Mouse (Mus musculus): ENCODE results near the gene Nup85. TPM values are rescaled to one million over a fixed set of nuclear protein-coding genes. Genes with fewer than 3 reads are reported as not detected.

Nup85 gene
- polyA plus RNA-seq, 1 experiment from 2014 or later = 277 TPM

GRCm38 (mm10) chr11:115603476-115604303 lies 39.5 kb downstream of the Nup85 start, which contains the start of the genes Mrps7 and Gga3:
Mrps7 (plus strand) TSS chr11:115603925.
Gga3 (minus strand) TSS chr11:115604051.
- Histone ChIP-seq H3K27me3 (replicated peaks; ENCODE audit: control insufficient read depth, insufficient read depth, low read length) (no peaks in the 10 kb centered on the region), H3K4me2 (peak within 1 kb of the TSS; percentile 95), H3K9me3 (ENCODE audit: control insufficient read depth, low read length) (no peaks in the 10 kb centered on the region), H3K27ac (ENCODE audit: low read depth, low read length) (peak within 1 kb of the TSS; percentile 85), H3K9ac (ENCODE audit: low read depth, low read length) (peak within 1 kb of the TSS; percentile 92), H3K4me3 (ENCODE audit: low read depth, low read length) (peak within 1 kb of the TSS; percentile 98), H3K4me1 (replicated peaks; ENCODE audit: control insufficient read depth, insufficient read depth, low read length) (peaks cover 35% of the 10 kb centered on the region), H3K36me3 (ENCODE audit: control insufficient read depth, insufficient read depth, low read length) (peaks cover 33% of the 10 kb centered on the region)
- peak; percentile 88 for DNase-seq (ENCODE audit: low spot score)
- under 1% methylated on average over 80 of the region's 93 CpGs for WGBS
- ATAC-seq (replicated peaks; ENCODE audit: low FRiP score) = peak; percentile 95

GRCm38 (mm10) chr11:115604304-115604696 lies 40.1 kb downstream of the Nup85 start:
- peak; percentile 29 for ATAC-seq (replicated peaks; ENCODE audit: low FRiP score)

GRCm38 (mm10) chr11:115606733-115607132 lies 42.5 kb downstream of the Nup85 start:
- Histone ChIP-seq H3K4me3 (ENCODE audit: low read depth, low read length) (no peak overlapping the region), H3K9ac (ENCODE audit: low read depth, low read length) (no peak overlapping the region), H3K36me3 (ENCODE audit: control insufficient read depth, insufficient read depth, low read length) (peaks cover 36% of the 10 kb centered on the region), H3K9me3 (ENCODE audit: control insufficient read depth, low read length) (no peaks in the 10 kb centered on the region), H3K4me2 (no peak overlapping the region), H3K4me1 (replicated peaks; ENCODE audit: control insufficient read depth, insufficient read depth, low read length) (peaks cover 24% of the 10 kb centered on the region), H3K27me3 (replicated peaks; ENCODE audit: control insufficient read depth, insufficient read depth, low read length) (no peaks in the 10 kb centered on the region), H3K27ac (ENCODE audit: low read depth, low read length) (no peak overlapping the region)
- ATAC-seq (replicated peaks; ENCODE audit: low FRiP score) (no peak), DNase-seq (ENCODE audit: low spot score) (no peak)
- WGBS = 93% methylated on average over 18 of the region's 18 CpGs

More at GRCm38 (mm10) chr11:115604304-115604696, 40.1 kb downstream of the Nup85 start:
- Histone ChIP-seq H3K4me3 (ENCODE audit: low read depth, low read length) (peak overlapping the region; percentile 98), H3K36me3 (ENCODE audit: control insufficient read depth, insufficient read depth, low read length) (peaks cover 35% of the 10 kb centered on the region), H3K27me3 (replicated peaks; ENCODE audit: control insufficient read depth, insufficient read depth, low read length) (no peaks in the 10 kb centered on the region), H3K4me2 (peak overlapping the region; percentile 73), H3K27ac (ENCODE audit: low read depth, low read length) (peak overlapping the region; percentile 85), H3K9me3 (ENCODE audit: control insufficient read depth, low read length) (no peaks in the 10 kb centered on the region), H3K4me1 (replicated peaks; ENCODE audit: control insufficient read depth, insufficient read depth, low read length) (peaks cover 35% of the 10 kb centered on the region), H3K9ac (ENCODE audit: low read depth, low read length) (peak overlapping the region; percentile 92)
- WGBS = under 1% methylated on average over 26 of the region's 26 CpGs
- peak; percentile 56 for DNase-seq (ENCODE audit: low spot score)

- Histone ChIP-seq H3K36me3 (ENCODE audit: control insufficient read depth, insufficient read depth, low read length) (peaks cover 36% of the 10 kb centered on the region), H3K27me3 (replicated peaks; ENCODE audit: control insufficient read depth, insufficient read depth, low read length) (no peaks in the 10 kb centered on the region), H3K4me3 (ENCODE audit: low read depth, low read length) (no peak overlapping the region), H3K4me1 (replicated peaks; ENCODE audit: control insufficient read depth, insufficient read depth, low read length) (peaks cover 20% of the 10 kb centered on the region), H3K9ac (ENCODE audit: low read depth, low read length) (no peak overlapping the region), H3K4me2 (no peak overlapping the region), H3K27ac (ENCODE audit: low read depth, low read length) (no peak overlapping the region), H3K9me3 (ENCODE audit: control insufficient read depth, low read length) (no peaks in the 10 kb centered on the region)
- 81% methylated on average over 23 of the region's 23 CpGs for WGBS
- ATAC-seq (replicated peaks; ENCODE audit: low FRiP score) (no peak), DNase-seq (ENCODE audit: low spot score) (no peak)
Measured at GRCm38 (mm10) chr11:115608421-115609399, 44.5 kb downstream of the Nup85 start.

- no peaks in the 10 kb centered on the region for H3K9me3 ChIP-seq (ENCODE audit: control insufficient read depth, low read length)
- no peak overlapping the region for H3K27ac ChIP-seq (ENCODE audit: low read depth, low read length)
- H3K4me3 ChIP-seq (ENCODE audit: low read depth, low read length) = no peak overlapping the region
- H3K36me3 ChIP-seq (ENCODE audit: control insufficient read depth, insufficient read depth, low read length) = peaks cover 37% of the 10 kb centered on the region
- no peaks in the 10 kb centered on the region for H3K27me3 ChIP-seq (replicated peaks; ENCODE audit: control insufficient read depth, insufficient read depth, low read length)
- ATAC-seq (replicated peaks; ENCODE audit: low FRiP score) (no peak), DNase-seq (ENCODE audit: low spot score) (no peak)
- no peak overlapping the region for H3K4me2 ChIP-seq
- WGBS = 79% methylated on average over 3 of the region's 3 CpGs
- H3K4me1 ChIP-seq (replicated peaks; ENCODE audit: control insufficient read depth, insufficient read depth, low read length) = peaks cover 26% of the 10 kb centered on the region
- no peak overlapping the region for H3K9ac ChIP-seq (ENCODE audit: low read depth, low read length)
Measured at GRCm38 (mm10) chr11:115609576-115609975, 45.3 kb downstream of the Nup85 start.

GRCm38 (mm10) chr11:115611173-115611572 lies 46.9 kb downstream of the Nup85 start:
- H3K4me2 ChIP-seq = peak overlapping the region; percentile 86
- H3K4me3 ChIP-seq (ENCODE audit: low read depth, low read length) = peak overlapping the region; percentile 78; the same call in 1 of the 2 replicates
- H3K9ac ChIP-seq (ENCODE audit: low read depth, low read length) = peak overlapping the region; percentile 5; the same call in 1 of the 2 replicates
- WGBS = 77% methylated on average over 6 of the region's 6 CpGs
- peaks cover 17% of the 10 kb centered on the region for H3K4me1 ChIP-seq (replicated peaks; ENCODE audit: control insufficient read depth, insufficient read depth, low read length)
- H3K9me3 ChIP-seq (ENCODE audit: control insufficient read depth, low read length) = no peaks in the 10 kb centered on the region
- H3K27ac ChIP-seq (ENCODE audit: low read depth, low read length) = no peak overlapping the region
- H3K36me3 ChIP-seq (ENCODE audit: control insufficient read depth, insufficient read depth, low read length) = peaks cover 36% of the 10 kb centered on the region
- no peaks in the 10 kb centered on the region for H3K27me3 ChIP-seq (replicated peaks; ENCODE audit: control insufficient read depth, insufficient read depth, low read length)
- no peak for DNase-seq (ENCODE audit: low spot score)
- ATAC-seq (replicated peaks; ENCODE audit: low FRiP score) = no peak

- DNase-seq (ENCODE audit: low spot score) (peak; percentile 61), ATAC-seq (replicated peaks; ENCODE audit: low FRiP score) (0 out of 2 replicates have a peak, but pooled peaks have one; percentile 24)
- H3K36me3 ChIP-seq (ENCODE audit: control insufficient read depth, insufficient read depth, low read length) = peaks cover 29% of the 10 kb centered on the region
Measured at GRCm38 (mm10) chr11:115612059-115612409, 47.8 kb downstream of the Nup85 start.

GRCm38 (mm10) chr11:115612410-115613137 lies 48.3 kb downstream of the Nup85 start, which contains the start of gene Mif4gd:
Mif4gd (minus strand) TSS chr11:115612969.
- Histone ChIP-seq H3K4me1 (replicated peaks; ENCODE audit: control insufficient read depth, insufficient read depth, low read length) (peaks cover 17% of the 10 kb centered on the region), H3K4me2 (peak within 1 kb of the TSS; percentile 86), H3K9me3 (ENCODE audit: control insufficient read depth, low read length) (no peaks in the 10 kb centered on the region), H3K27me3 (replicated peaks; ENCODE audit: control insufficient read depth, insufficient read depth, low read length) (no peaks in the 10 kb centered on the region), H3K9ac (ENCODE audit: low read depth, low read length) (peak within 1 kb of the TSS; percentile 81), H3K4me3 (ENCODE audit: low read depth, low read length) (peak within 1 kb of the TSS; percentile 78), H3K36me3 (ENCODE audit: control insufficient read depth, insufficient read depth, low read length) (peaks cover 24% of the 10 kb centered on the region), H3K27ac (ENCODE audit: low read depth, low read length) (peak within 1 kb of the TSS; percentile 98)
- peak; percentile 97 for DNase-seq (ENCODE audit: low spot score)
- peak; percentile 86 for ATAC-seq (replicated peaks; ENCODE audit: low FRiP score)
- WGBS = under 1% methylated on average over 70 of the region's 80 CpGs

More at GRCm38 (mm10) chr11:115612059-115612409, 47.8 kb downstream of the Nup85 start:
- Histone ChIP-seq H3K9me3 (ENCODE audit: control insufficient read depth, low read length) (no peaks in the 10 kb centered on the region), H3K4me1 (replicated peaks; ENCODE audit: control insufficient read depth, insufficient read depth, low read length) (peaks cover 17% of the 10 kb centered on the region), H3K27ac (ENCODE audit: low read depth, low read length) (peak overlapping the region; percentile 98), H3K9ac (ENCODE audit: low read depth, low read length) (peak overlapping the region; percentile 81), H3K27me3 (replicated peaks; ENCODE audit: control insufficient read depth, insufficient read depth, low read length) (no peaks in the 10 kb centered on the region), H3K4me2 (peak overlapping the region; percentile 86), H3K4me3 (ENCODE audit: low read depth, low read length) (peak overlapping the region; percentile 78)
- 1% methylated on average over 13 of the region's 13 CpGs for WGBS

Measured in liver, embryonic 11.5 days (tissue).